Mouse (Mus musculus): ENCODE data around the gene Pcp2.
"Not testable (repeated sequence)": the region's sequence is repeated elsewhere in the genome, so short reads cannot be mapped to it uniquely, and the experiment has no call there.

Gene Pcp2

DNA sequence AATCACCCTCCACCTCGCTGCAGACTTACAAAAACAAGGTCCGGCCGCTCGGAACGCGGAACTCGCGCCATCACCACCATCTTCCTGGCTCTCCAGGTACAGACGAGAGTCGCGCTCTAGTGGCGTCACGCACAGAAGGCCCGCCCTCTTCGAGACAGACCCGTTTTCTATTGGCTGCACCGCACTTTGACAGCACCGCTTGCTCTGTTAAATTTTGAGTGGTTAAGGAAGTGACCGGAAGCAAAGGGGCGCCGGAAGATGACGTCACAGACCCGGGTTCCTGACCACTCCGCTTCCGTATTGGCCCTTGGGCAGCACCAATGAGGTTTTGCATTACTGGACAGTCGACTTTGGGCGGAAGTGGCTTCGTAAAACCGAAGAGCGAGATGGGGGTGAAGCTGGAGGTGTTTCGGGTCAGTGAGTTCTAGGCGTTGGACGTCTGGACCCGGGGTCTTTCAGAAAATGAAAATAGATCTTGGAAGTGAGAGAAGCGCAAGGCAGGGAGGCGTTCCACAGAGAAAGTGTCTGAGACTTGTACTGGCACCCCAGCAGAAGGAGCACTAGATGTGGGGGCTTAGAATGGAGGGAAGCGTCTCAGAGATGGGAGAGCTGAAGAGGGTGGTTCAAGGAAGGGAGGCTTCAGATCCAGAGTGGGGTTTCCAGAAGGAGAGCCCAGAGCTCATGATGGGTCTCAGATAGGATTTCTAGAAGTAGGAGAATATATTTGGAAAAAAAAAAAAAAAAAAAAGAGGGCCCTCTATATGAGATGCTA is 4.0 kb downstream of the Pcp2 start, which contains the start of the genes Xab2 and Pet100:
Xab2 (minus strand) TSS at position 118 of the 772 bp plus-strand sequence.
Pet100 (plus strand) TSS at position 350 of the 772 bp plus-strand sequence.
- DNase-seq (ENCODE audit: low read depth) = peak; percentile 100

DNA sequence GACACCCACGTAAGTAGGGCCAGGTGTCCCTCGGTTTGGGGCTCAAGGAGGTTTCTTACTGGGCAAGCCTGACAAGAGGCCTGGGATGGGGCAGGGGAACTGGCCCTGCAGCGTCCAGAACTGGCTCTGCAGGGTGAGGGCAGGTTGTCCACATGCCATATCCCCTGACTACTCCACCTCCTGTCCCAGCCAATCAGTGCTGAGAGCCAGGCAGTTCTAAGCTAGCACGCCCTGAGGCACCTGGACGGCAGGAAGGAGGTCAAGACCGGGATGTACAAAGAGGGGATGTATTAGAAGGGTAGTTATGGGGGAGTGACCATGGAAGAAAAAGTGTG is 15.6 kb downstream of the Pcp2 start:
- DNase-seq (ENCODE audit: low read depth) = no peak

DNA sequence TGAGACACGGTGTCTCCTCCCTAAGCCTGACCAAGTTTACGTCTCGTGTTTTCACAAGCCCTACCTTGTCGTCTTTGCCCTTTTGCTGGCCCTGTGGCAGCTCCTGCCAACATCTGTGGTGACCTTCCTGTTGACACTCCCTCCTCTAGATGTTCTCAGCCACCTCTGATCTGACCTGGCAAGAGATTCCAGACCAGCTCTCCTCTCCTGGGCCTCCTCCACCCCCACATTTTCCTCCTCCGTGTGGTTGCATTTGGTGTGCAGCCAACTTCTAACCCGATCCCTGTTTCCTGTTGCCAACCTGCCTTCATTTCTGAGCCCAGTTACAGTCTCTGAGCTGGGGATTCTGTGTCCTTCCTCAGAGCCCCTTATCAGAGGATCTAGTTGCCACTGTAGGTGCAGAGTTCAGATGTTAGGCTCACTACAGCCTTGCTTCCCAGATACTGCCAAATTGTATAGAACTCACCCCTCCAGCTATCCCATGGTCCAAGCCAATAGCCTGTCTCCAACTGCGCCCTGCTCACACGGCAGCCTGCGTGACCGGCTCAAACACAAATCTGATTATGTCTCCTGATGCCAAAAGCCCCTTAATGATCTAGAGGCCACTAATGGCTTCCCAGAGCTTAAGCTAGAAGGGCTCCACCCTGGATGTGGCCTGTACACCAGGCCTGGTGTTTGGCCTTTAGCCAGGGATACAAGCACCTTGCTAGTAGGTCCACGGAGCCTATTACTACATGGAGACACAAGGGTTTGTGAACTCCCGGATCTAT is 16.1 kb downstream of the Pcp2 start:
- peak; percentile 39 for DNase-seq (ENCODE audit: low read depth)

DNA sequence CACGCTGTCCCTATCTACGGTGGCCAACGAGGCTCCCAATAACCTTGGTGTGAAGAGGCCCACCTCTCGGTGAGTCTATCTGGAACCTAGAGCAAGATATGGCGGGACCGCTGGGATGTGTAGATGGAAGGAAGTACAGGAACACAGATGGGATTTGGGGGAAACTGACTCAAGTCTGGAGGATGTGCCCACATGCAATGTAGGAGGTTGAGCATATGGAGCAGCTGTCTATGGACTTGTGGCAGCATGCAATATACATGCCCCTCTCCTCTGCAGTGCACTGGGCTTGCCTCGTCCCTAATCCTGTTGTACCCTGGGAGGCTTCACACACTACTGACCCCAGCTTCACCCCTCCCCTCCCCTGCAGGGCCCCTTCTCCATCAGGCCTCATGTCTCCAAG is 17.5 kb downstream of the Pcp2 start:
- DNase-seq (ENCODE audit: low read depth) = no peak

DNA sequence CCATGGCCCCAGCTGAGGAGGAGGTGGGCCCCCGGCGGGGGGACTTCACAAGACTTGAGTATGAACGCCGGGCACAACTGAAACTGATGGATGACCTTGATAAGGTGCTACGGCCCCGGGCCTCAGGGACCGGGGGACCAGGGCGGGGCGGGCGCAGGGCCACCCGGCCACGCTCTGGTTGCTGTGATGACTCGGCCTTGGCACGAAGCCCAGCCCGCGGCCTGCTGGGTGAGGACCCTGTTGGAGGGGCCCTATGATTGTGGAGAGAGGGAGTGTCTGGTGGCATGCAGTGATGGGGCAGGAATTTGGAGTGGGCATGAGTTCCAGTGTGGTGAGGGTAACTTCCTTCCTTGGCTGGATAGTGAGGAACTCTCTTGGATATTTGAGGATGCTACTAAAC is 18.8 kb downstream of the Pcp2 start:
- DNase-seq (ENCODE audit: low read depth) = peak; percentile 24

DNA sequence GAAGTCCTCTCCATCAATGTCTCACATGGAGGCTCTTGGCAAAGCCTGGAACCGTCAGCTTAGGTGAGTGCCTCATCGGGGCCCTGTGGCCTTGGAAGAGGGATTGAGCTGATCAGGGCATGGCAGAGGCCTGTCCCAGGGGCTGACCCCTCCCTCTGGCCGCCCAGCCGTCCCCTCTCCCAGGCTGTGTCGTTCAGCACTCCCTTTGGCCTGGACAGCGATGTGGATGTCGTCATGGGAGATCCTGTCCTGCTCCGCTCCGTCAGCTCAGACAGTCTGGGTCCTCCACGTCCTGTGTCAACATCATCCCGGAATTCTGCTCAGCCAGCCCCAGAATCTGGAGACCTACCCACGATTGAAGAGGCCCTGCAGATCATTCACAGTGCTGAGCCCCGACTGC is 21.9 kb downstream of the Pcp2 start:
- DNase-seq (ENCODE audit: low read depth) = no peak

DNA sequence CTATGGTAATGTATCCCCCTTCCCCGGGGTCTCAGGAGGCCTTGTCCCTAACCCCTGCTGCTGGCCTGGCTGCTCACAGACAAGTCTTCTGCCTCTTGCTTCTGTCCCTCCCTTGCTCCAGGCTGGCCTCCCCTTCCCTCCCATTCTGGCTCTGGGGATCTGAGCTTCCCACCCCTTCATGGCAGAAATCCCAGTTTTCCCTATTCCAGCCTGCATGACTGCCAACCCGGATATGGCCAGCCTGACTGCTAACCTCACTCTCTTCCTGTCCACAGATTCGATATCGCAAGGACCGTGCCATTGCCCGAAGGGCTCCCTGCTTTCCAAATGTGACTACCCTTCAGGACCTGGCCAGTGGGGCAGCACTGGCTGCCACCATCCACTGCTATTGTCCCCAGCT is 24.9 kb downstream of the Pcp2 start:
- peak; percentile 78 for DNase-seq (ENCODE audit: low read depth)

DNA sequence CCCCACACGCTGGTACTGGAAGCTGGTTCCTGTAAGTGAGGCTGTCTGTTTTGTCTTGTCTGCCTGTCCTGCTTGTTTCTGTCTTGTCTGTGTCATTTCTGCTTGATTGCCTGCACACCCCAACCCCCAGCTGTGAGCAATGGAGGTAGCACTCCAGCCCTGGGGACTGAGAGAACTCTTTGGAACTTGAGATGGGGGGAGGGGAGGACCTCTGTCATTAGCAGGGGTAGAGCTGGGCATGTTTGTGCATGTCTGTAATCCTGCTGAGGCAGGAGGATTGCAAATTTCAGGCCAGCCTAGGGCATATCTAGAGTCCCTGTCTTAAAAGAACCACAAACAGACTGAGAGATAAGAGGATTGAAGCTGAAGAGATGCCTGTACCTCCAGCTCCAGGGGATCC is 26.1 kb downstream of the Pcp2 start:
- no peak for DNase-seq (ENCODE audit: low read depth)

DNA sequence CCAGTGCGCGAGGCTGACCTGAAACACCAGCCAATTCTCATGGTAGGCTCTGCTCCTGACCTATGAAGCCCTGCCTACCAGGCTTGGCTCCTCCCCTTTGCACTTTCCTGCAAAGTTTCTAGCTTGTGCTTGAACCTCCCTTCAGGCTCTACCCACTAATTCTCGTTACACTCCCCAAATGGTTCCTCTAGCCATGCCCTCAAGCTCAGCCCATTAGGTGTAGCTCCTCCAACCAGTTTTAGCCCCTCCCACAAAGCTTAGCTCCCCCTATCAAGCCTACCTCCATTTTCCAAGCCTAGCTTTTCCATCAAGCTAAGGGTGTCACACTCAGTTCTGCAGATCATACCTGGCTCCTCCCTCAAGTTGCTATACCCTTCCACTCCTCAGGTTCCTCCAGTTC is 27.3 kb downstream of the Pcp2 start:
- DNase-seq (ENCODE audit: low read depth) = no peak

DNA sequence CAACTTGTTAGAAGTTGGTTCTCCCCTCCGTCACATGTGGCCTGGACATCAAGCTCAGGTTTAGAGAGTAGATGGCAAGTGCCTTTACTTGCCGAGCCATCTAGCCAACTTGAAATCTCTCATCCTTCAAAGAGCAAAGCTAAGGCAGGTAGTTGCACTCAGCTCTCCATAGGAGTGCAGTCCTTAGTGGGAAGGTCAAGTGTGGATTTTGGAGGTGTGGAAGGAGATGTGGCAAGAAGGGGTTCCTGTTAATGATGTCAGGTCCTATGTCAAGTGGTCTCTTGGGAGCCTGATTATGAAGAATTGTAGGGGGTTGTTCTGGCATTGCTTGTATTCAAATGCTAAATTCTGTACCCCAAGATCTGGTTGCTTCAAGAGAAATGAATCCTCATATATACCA is 30.9 kb downstream of the Pcp2 start:
- no peak for DNase-seq (ENCODE audit: low read depth)

DNA sequence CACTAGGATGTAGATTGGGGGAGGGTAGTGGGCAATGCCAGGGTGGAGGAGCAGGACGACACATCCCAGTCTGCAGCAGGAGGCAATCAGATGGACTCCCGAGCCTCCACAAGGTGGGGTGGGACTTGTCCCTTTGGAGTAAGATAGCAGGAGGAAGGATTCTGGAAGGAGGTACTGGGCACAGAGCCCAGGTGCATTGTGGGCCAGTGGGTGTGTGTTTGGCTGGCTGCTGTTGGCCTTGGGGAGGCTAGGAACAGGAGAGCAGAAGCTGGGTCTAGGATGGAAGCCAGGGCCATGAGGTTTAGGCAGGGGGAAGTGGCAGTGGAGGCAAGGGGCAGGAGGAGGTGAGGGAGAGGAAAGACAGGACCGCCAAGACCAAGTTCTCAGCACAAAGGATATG is 31.9 kb downstream of the Pcp2 start:
- DNase-seq (ENCODE audit: low read depth) = peak; percentile 55

DNA sequence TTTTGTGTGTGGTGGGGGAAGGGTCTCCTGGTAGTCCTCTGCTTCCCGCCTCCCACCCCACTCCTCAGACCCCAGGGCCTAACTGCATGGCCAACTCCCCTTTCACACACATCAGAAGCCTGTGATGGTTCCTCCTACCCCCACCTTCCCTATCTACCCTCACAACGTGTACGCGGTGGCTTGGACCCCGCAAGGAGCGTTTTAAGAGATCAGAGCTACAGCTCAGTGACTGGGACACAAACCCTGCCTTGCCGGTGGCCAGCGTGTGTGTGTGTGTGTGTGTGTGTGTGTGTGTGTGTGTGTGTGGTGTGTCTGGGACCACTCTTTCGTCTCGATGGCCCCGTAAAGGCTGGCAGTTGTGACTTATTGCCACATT is 37.1 kb downstream of the Pcp2 start:
- no peak for DNase-seq (ENCODE audit: low read depth)

DNA sequence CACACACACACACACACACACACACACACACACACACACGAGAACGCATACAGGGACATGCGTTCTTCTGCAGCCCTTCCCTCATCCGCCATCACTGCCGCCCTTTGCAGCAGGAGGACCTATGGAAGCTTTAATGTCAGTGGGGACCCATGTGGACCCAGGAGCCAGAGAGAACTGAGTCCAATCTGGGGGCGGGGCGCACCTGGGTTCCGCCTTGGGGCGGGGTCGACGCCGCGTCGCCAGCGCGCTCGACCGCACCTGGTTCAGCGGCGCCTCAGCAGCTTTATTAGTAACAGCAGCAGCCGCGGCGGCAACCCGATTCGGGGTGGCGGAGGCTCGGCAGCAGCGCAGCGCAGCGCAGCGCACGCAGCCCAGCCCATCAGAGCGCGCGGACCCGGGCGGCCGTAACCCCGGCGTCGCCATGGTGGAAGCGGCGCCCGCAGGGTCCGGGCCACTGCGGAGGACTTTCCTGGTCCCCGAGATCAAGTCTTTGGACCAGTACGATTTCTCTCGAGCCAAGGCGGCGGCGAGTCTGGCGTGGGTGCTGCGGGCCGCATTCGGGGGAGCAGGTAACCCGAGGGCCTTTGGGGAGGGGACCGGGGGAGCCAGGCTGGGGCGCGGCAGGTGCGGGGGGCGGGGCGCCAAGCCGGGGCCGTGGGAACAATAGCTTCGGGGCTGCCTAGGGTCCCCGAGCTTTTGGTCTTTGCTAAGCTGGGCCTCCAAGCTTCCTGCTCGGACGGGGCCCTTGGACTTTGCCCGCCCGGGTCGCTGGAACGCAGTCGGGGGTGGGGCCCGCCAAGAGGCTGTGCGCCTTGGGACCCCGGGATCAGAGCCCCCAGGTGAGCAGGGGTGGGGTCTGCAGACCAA is 37.7 kb downstream of the Pcp2 start:
- DNase-seq (ENCODE audit: low read depth) = no peak

DNA sequence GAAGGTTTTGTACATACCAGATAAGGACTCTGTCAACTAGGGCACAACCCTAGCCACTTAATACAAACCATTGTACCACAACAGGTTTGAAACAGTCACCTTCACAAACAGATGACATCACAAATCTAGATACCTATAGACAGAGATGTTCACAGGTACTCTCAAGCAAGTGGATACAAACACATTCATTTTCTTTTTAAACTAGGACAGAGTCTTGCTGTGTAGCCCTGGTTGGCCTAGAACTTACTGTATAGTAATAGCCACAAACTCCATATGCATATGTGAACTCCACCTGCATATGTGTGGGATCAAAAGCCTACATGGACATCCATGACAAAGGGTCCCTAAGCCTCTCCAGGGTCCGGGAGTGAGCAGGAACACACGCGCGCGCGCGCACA is 38.4 kb downstream of the Pcp2 start, which contains the start of gene Camsap3:
Camsap3 (plus strand) TSS at position 301 of the 398 bp plus-strand sequence.
- no peak for DNase-seq (ENCODE audit: low read depth)

DNA sequence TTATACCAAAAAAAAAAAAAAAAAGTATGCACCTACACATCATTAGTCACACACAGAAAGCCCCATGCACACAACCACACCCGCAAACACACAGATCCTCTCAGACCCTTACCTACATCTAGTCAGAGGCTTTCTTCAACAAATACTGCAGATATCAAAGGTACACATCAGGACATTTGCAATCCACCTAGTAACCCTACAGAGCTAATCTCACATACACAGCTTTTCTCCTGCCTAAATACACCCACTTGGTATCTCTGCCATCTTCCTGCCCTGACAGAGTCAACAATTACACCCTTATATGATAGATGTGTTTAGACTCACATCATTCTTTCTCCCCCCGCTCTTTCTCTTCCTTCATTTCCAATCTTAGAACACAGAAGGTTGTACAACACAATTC is 38.9 kb downstream of the Pcp2 start:
- no peak for DNase-seq (ENCODE audit: low read depth)

DNA sequence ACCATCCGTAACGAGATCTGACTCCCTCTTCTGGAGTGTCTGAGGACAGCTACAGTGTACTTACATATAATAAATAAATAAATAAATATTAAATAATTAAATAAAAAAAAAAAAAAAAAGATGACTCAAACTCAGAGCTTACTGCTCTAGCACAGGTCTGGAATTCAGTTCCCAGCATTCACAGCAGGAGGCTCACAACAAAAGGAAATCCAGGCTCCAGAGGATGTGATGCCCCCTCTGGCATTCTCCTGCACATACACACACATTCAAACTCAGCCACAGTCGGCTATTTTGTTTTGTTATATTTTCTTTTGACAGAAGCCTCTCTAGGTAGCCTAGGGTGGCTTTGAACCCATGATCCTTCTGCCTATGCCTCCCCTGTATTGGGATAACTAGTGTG is 43.4 kb downstream of the Pcp2 start:
- not testable (repeated sequence) for DNase-seq (ENCODE audit: low read depth)

DNA sequence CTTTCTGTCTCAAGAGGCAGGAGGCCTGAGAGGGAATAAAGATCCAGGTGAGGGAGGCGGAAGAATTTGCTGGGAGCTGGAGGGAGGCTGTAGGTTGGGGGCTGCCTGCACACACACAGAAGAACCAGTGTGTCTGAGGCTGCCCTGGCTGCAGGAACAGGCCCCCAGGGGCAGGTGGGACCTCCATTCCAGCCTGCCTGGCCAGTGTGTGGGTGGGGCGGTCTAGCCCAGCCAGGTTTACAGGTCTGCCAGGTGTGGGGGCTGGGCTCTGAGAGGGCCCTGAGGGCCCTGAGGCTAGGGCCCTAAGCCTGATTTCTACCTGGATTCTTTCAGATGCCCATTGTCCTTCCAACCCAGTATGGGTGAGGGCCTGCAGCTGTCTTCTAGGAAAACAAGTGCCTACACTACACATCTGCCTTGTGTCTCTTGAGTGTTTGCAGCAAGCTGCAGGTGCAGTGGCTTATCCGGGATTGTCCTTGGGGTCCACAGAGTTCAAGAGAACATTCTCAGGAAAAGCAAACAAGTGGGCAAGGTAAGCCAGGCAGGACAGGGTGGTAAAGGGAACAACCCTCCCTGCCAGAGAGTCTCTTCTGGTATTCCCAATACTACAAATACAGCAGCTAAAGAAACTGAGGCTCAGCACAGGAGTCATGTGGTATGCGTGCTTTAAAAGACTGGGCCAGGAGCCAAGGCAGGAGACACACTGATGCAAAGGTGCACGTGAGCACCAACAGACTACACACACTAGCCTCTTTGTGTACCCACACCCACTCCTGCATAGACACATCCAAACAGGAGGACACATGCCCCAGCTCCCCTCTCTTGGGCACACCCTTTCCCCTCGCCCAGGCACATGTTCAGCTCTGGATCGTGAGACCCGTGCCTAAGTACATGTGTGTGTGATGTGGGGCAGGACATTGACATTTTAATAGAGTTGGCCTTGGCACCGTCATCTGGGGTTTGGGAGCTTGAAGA is 45.7 kb downstream of the Pcp2 start:
- DNase-seq (ENCODE audit: low read depth) = no peak

DNA sequence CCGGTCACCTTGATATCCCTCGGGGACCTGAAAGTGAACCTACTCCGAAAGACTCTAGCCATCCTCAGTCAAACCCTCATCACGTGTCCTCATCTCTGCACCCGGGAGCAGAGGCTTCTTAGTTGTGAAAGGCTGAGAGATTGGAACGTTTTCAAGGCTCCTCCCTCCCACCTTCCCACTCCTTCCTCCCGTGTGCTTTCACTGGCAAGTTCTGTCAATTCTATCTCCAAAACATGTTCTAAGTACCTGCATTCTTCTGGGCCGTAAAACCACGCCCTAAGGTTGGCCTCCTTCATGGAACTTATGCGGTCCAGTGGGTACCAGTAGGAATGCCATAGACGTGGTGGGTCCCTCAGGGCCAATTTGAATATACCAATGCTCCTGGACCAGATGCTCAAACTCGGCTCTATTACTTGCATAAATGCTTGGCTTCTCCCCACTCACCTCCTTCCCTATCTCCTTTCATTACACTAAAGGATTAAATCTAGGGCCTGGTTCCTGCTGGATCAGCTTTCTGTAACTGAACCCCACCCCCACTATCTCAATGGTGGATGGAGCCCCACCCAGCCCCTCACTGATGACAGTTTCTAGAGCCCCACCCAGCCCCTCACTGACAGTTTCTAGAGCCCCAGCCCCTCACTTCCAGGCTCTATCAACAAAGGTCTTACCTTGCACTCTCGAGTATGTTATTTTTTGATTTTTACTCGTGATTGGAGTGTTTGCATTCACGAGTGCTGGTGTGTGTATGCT is 49.0 kb downstream of the Pcp2 start:
- DNase-seq (ENCODE audit: low read depth) = no peak

DNA sequence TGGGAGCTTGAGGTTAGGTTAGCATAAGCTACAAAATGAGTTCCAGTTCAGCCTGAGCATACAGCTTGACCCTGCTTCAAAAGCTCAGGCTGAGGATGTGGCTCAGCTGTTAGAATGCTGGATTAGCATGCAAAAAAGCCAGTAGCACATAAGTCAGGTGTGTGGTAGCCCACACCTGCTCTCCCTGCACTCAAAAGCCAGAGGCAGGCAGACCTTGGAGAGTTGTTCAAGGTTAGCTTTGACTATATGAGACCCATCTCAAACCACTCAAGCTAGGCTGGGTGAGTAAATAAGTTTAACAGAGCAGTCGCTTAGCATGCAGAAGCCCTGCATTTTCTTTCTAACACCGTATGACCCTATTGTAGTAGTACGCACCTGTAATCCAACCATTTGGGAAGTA is 50.8 kb downstream of the Pcp2 start:
- no peak for DNase-seq (ENCODE audit: low read depth)
